Mouse (Mus musculus) embryonic fibroblast, embryonic 13.5 days (primary cell): ENCODE data around the gene Vrk3.

Experiments
- CTCF ChIP-seq: IDR thresholded peaks from 2 replicates; pipeline ENCODE4 v1.5.1; 2011; ENCODE audit warnings: mild to moderate bottlenecking, control low read depth, low read length, moderate library complexity, borderline replicate concordance; ENCODE audit not compliant: insufficient read depth
- POLR2A ChIP-seq: IDR thresholded peaks from 2 replicates; pipeline ENCODE4 v1.6.1; 2011; ENCODE audit warnings: low read depth, mild to moderate bottlenecking, control low read depth, low read length, moderate library complexity

DNA sequence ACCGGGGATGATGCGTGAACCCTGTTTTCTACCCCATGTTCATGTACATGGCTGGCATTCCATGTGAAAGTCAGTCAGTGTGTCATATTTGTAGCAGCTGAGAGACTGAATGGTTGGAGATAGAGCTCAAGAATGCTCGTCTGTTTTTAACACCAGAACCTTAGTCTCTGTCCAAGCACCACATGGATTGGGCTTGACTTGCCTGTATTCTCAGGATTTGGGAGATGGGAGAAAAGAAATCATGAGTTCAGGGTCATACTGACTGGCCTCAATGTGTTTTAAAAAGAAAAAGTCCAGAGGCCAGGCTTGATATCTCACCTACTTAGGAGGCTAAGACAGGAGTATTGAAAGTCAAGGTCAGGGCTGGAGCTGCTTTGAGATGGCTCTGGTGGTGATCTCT, 69.2 kb downstream of the Vrk3 start:
- TF ChIP-seq POLR2A (peak; percentile 63; the same call in 1 of the 2 replicates), CTCF (no peak)
